Mouse (Mus musculus) adrenal gland, adult 8-10 months (tissue): ENCODE measurements around the gene Spata32. TPM values are rescaled to one million over a fixed set of nuclear protein-coding genes. Genes with fewer than 3 reads are reported as not detected.

ENCODE experiments used
- DNase-seq: peaks from one replicate; pipeline ENCODE4 v3.0.0; 2022
- total RNA-seq, 4 experiments: library from RNA; stranded (reverse); gene quantifications; 2 replicates each; pipeline ENCODE4 v1.2.4; 2022

Spata32 gene
- total RNA-seq, 4 experiments from 2014 or later = not detected

DNA sequence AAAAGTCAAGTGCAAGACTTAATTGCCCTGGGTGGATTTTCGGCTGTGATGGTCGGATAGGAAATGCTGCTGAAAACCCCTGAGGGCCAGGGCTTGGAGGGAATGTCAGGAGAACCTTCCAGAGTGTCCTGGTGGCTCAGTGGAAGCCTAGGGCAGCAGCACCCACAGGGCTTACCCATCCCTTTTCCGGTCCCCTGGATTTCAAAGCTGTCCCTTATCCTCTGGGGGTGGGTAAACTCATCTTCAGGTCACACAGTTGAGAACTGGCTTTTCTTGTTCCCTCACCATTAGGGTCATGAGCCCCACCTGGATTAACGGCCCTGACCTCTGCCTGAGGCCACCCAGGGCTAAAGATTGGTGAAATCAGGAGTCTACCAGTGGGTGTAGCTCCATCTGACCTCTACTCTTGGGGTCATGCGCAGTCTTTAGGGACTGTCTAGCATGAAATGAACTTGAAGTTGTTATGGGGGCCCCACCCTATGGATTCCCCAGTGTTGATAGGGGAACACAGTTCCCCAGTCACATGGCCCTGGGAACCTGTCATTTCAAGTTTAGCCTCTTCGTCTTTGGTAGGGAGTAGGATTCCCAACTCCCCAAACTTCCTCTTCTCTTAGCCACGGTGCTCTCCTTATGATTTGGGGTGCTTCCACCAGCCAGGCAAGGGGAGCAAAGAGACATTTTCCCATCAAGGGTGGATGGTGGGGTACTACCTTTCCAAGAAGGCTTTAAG lies 45.0 kb downstream of the Spata32 start:
- no peak for DNase-seq

DNA sequence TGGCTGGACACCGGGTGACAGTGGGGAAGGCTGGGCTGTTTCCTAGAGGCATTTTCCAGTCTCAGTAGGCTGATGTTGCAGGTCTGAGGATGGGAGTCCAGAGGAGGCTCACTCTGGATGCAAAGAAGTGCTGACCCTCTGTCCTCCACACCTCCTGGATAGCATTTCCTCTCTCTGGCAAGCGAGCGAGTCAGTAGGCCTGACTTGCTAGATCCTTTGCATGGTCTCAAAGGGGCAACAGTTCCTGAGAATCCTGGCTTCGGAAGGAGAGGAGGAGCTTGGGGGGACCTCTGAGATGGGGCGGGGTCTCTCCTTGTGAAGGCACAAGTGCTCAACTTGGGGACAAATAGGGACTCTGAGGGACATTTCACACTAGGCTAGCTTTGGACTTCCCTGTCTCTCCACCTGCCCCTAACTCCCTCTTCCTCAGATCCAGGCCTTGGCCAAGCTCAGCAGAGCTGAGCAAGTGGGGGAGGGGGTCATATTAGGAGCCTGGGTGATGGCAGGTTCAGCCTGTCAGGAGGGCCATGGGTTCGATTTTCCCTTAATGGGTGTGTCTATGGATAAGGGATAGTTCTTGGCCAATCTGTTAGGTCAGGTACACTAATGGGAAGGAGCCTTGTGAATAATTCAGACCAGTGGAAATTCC lies 45.7 kb downstream of the Spata32 start:
- DNase-seq = no peak

DNA sequence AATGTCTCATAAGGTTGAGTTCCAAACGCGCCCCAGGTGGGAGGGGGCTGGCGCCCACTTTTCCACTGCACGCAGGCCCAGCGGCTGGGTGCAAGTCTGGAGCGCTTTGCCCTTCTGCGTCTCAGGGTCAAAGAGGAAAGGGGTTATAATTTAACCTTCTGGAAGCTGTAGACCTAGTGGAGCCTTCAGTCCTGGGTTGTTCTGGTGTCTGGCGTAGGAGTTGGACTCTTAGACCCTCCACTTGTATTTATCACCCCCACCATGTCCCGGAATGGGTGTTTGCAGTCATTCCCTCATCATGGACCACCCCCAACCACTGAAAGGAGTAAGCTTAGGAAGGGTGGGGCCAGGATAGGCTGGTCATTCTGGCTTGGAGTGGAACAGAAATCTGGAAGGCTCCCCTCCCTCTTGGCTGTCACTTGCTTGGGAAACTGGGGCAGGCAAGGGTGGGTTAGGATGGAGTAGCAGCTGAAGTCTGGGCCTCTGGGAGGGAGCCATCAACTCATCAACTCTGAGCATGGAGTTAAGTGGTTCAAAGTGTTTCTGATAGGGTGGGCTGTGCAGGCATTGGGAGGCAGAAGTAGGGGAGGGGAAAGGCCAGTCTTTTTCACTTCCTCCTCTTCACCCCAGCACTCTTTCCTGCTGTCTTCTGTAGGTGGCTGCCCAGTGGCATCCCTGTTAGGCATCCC lies 46.4 kb downstream of the Spata32 start:
- no peak for DNase-seq

DNA sequence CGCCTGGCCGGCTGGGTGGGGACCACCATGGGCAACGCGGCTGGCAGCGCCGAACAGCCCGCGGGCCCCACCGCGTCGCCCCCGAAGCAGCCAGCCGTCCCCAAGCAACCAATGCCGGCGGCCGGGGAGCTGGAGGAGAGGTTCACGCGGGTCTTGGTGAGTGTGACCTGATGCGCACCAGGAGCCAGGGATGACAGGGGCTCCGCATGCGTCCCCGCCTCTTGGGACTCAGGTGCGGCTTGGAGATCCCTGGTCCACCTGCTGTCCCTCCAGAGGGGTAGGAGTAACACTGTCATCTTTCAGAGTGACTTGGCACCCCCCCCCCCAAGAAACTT lies 47.0 kb downstream of the Spata32 start:
- DNase-seq = no peak

DNA sequence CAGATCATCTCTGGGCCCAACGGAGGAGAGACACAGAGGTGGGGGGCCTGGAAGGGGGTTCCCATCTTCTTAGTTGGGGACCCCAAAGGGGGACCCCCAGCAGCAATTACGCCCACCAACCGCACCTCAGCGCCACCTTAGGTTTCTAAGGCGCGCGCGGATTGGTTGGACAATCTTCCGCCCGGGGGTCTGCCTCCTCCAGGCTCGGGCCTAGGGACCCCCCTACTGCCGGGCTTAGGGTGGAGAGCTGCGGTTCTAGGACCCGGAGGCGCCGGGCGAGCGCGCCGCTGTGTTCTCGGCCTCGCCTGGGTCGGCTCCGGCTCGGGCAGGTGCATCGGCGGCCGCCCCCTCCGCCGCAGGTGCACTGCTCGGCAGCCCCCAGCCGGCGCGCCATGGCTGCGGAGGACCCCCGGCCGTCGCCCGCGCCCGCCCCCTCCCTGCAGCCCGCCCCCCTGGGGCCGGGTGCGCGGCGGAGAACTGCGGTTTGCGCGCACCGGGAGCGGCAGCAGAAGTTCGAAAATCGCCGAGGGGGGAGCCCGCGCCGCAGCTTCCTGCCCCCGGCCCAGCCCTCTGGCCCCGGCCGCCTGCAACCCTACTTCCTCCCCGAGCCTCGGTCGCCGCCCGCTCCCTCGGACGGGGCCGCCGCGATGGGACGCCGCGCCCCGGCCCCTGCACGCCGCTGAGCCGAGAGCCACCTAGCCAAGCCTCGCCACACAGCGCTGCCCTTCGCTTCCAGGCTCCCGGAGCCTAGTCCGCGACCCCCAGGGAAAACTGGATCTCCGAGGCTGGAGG lies 47.5 kb downstream of the Spata32 start, which contains the start of gene Fmnl1:
Fmnl1 (plus strand) TSS at position 614 of the 792 bp plus-strand sequence.
- no peak for DNase-seq

- DNase-seq = no peak
Measured at GRCm38 (mm10) chr11:103170111-103170493, 48.1 kb downstream of the Spata32 start.

DNA sequence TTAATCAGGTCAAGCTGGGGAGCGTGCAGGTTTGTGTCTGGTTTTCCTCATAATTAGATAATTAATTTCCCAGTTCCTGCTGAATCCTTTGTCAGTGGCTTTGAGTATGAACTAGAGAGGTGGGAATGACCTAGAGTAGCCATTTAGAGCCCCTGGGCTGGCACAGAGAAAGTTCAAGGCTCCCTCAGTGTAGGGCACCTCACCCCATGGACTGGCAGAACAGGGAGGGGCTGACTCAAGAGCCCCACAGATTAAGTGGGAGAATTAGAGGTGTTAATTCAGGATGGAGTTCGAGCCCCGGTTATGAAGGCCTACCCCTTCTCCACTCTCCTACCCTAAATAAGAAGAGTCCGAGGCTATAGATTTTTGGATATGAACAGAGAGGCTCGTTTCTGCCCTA lies 48.6 kb downstream of the Spata32 start:
- no peak for DNase-seq

GRCm38 (mm10) chr11:103168690-103169390 lies 49.4 kb downstream of the Spata32 start:
- no peak for DNase-seq

GRCm38 (mm10) chr11:103164391-103164790 lies 53.8 kb downstream of the Spata32 start:
- no peak for DNase-seq

GRCm38 (mm10) chr11:103162132-103162531 lies 56.1 kb downstream of the Spata32 start:
- DNase-seq = no peak

- DNase-seq = no peak
Measured at GRCm38 (mm10) chr11:103161449-103161848, 56.8 kb downstream of the Spata32 start.

- no peak for DNase-seq
Measured at GRCm38 (mm10) chr11:103160738-103161137, 57.5 kb downstream of the Spata32 start.

DNA sequence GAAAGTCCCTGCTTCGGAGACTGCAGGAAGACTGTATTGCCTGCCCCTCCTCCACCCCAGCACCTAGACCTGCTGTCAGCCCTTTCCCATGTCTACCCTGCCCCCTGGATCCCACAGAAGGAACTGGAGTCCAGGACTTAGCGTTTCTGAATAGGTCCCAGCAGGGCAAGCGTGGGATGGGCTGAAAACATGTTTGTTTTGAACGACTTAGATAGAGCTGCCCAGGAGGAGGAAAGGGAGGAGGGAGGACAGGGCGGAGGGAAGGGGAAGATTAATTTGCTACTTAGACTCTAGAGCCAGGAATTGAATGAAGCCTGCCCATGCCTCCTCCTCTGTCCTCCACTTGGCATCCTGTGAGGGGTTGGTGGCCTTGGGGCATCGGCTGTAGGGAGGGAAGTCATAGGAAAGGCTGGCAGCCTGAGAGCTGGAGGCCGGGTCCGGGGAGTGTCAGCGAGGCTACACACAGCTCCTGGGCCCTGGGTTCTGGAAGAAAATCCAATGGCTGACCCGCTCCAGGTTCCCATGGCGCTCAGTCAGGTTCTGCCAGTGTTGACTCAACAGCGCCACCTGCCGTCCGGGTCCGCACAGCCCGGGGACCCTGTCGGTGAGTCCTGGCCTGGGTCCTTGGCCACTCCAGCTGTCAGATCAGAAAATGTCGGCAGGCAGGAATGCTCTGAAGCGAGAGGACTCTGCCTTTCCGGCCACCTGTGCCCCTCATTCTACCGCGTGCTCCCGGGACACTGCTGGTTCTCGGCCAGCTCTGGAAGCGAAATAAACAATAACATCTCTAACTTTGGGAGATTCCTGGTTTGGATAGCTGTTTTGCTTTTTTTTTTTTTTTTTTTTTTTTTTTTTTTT lies 59.4 kb downstream of the Spata32 start:
- DNase-seq = peak; percentile 95

Other genes with a start within 250 kb of the Spata32 start
- gene Nmt1, start 190.2 kb downstream of the Spata32 start, total RNA-seq = 100 to 1,000 TPM; 102 to 113 (median 109) TPM
- gene Dcakd, start 190.1 kb downstream of the Spata32 start, total RNA-seq = 10 to 100 TPM; 64.3 to 89.6 (median 75.5) TPM
- gene Plcd3, start 116.8 kb downstream of the Spata32 start, total RNA-seq = 10 to 100 TPM; 10.0 to 18.9 (median 13.6) TPM
- gene Acbd4, start 116.8 kb downstream of the Spata32 start, total RNA-seq = 100 to 1,000 TPM; 114 to 181 (median 146) TPM
- 10 to 100 TPM; 75.2 to 90.2 (median 86.0) TPM for gene Hexim1, start 102.2 kb downstream of the Spata32 start, total RNA-seq
- 1 to 10 TPM; 6.1 to 9.3 (median 8.6) TPM for gene Hexim2, start 86.0 kb downstream of the Spata32 start, total RNA-seq
- gene Fmnl1, start 47.3 kb downstream of the Spata32 start, total RNA-seq = 10 to 100 TPM; 29.3 to 40.6 (median 30.6) TPM
- gene 1700023F06Rik, start 9.9 kb downstream of the Spata32 start, total RNA-seq = under 1 TPM in 3 of 4 experiments, not detected in 1; 0.27 to 0.83 (median 0.66) TPM
- gene Map3k14, start 49.0 kb upstream of the Spata32 start, total RNA-seq = 10 to 100 TPM in 1 of 4 experiments, 1 to 10 TPM in 3; 7.1 to 11.8 (median 9.0) TPM
- 10 to 100 TPM; 11.9 to 22.2 (median 15.9) TPM for gene Arhgap27, start 145.3 kb upstream of the Spata32 start, total RNA-seq
- 10 to 100 TPM; 21.9 to 27.6 (median 26.0) TPM for gene Plekhm1, start 194.3 kb upstream of the Spata32 start, total RNA-seq